Mouse (Mus musculus) lung, postnatal 0 days (tissue): Measurements from ENCODE around the gene Ankrd6. TPM values are rescaled to one million over a fixed set of nuclear protein-coding genes. Genes with fewer than 3 reads are reported as not detected.

Experiments
- ATAC-seq: fragments of 200-750 bp; cut with Nextera tagmentation; 2 replicates; pipeline ENCODE4 v1.8.0; 2017; ENCODE audit warnings: moderate library complexity
- DNase-seq: peaks from one replicate; pipeline ENCODE4 v3.0.0-alpha.2; 2016; ENCODE audit warnings: low spot score
- H3K27ac ChIP-seq: fragments of 300-500 bp; sonication (generic); 2 replicates; pipeline ENCODE4 v1.5.1; 2014; ENCODE audit warnings: antibody characterized with exemption, mild to moderate bottlenecking, low read length, mixed read lengths
- H3K27me3 ChIP-seq: fragments of 300-500 bp; sonication (generic); replicated peaks from 2 replicates; pipeline ENCODE4 v1.6.1; 2014; ENCODE audit warnings: low read length, mixed read lengths; ENCODE audit not compliant: insufficient read depth
- H3K36me3 ChIP-seq: fragments of 300-500 bp; sonication (generic); 2 replicates; pipeline ENCODE4 v1.6.1; 2014; ENCODE audit warnings: low read length, mixed read lengths; ENCODE audit not compliant: insufficient read depth
- H3K4me1 ChIP-seq: fragments of 300-500 bp; sonication (generic); 2 replicates; pipeline ENCODE4 v1.6.1; 2014; ENCODE audit warnings: antibody characterized with exemption, low read depth, low read length, mixed read lengths; ENCODE audit not compliant: insufficient read depth
- H3K4me2 ChIP-seq: fragments of 300-500 bp; sonication (generic); replicated peaks from 2 replicates; pipeline ENCODE4 v1.6.1; 2014; ENCODE audit warnings: low read depth, mild to moderate bottlenecking, low read length, moderate library complexity, mixed read lengths
- H3K4me3 ChIP-seq: fragments of 300-500 bp; sonication (generic); 2 replicates; pipeline ENCODE4 v1.5.1; 2014; ENCODE audit warnings: low read depth, low read length
- H3K9ac ChIP-seq: fragments of 300-500 bp; sonication (generic); replicated peaks from 2 replicates; pipeline ENCODE4 v1.6.1; 2014; ENCODE audit warnings: low read depth, mild to moderate bottlenecking
- H3K9me3 ChIP-seq: fragments of 300-500 bp; sonication (generic); 2 replicates; pipeline ENCODE4 v1.6.1; 2016; ENCODE audit warnings: low read length, mixed read lengths
- CTCF ChIP-seq: IDR thresholded peaks from 2 replicates; pipeline ENCODE4 v1.5.1; 2016; ENCODE audit warnings: antibody characterized with exemption, mild to moderate bottlenecking
- EP300 ChIP-seq: IDR thresholded peaks from 2 replicates; pipeline ENCODE4 v1.6.1; 2016; ENCODE audit warnings: antibody characterized with exemption, mild to moderate bottlenecking, control low read depth
- WGBS: fragments of 180-500 bp; shearing (Covaris S2); extraction: QIAGEN DNeasy Blood & Tissue Kit; methylation state at CpG from one replicate; pipeline ENCODE4 v1.1.7; 2014; 5-methylcytosine and 5-hydroxymethylcytosine counted together
- polyA plus RNA-seq: library from polyadenylated mRNA; unstranded; fragments of >200 nt; fragmentation: Nextera tagmentation; extraction: Ambion mirVana; gene quantifications from 2 replicates; pipeline ENCODE4 v1.2.1, GENCODE M21; 2015

Ankrd6 gene
- polyA plus RNA-seq, 1 experiment from 2014 or later, result 1.2 TPM

GRCm38 (mm10) chr4:32770284-32770810 is 180.3 kb downstream of the Ankrd6 start:
- 98% methylated on average over 7 of the region's 7 CpGs for WGBS

GRCm38 (mm10) chr4:32768046-32768445 is 182.6 kb downstream of the Ankrd6 start:
- ATAC-seq, result no peak
- Histone ChIP-seq H3K4me1 (no peaks in the 10 kb centered on the region), H3K36me3 (peaks cover 11% of the 10 kb centered on the region)

More at GRCm38 (mm10) chr4:32770284-32770810, 180.3 kb downstream of the Ankrd6 start:
- Histone ChIP-seq H3K27me3 (no peaks in the 10 kb centered on the region), H3K27ac (no peak overlapping the region), H3K36me3 (peaks cover 16% of the 10 kb centered on the region), H3K4me3 (no peak overlapping the region), H3K9me3 (no peaks in the 10 kb centered on the region), H3K4me2 (no peak overlapping the region), H3K9ac (no peak overlapping the region), H3K4me1 (no peaks in the 10 kb centered on the region)
- no peak for ATAC-seq
- peak; percentile 47 for TF ChIP-seq CTCF
- TF ChIP-seq EP300, result no peak
- DNase-seq, result no peak

GRCm38 (mm10) chr4:32767471-32767870 is 183.2 kb downstream of the Ankrd6 start:
- H3K27ac ChIP-seq, result no peak overlapping the region
- ATAC-seq (no peak), DNase-seq (no peak)
- H3K4me2 ChIP-seq, result no peak overlapping the region
- no peaks in the 10 kb centered on the region for H3K9me3 ChIP-seq
- no peak overlapping the region for H3K4me3 ChIP-seq
- no peaks in the 10 kb centered on the region for H3K4me1 ChIP-seq
- peaks cover 9% of the 10 kb centered on the region; the same call in 1 of the 2 replicates for H3K36me3 ChIP-seq
- H3K9ac ChIP-seq, result no peak overlapping the region
- TF ChIP-seq EP300 (no peak), CTCF (no peak)
- WGBS, result 76% methylated on average over 7 of the region's 7 CpGs
- no peaks in the 10 kb centered on the region for H3K27me3 ChIP-seq

More at GRCm38 (mm10) chr4:32768046-32768445, 182.6 kb downstream of the Ankrd6 start:
- H3K27me3 ChIP-seq, result no peaks in the 10 kb centered on the region
- H3K4me2 ChIP-seq, result no peak overlapping the region
- no peak overlapping the region for H3K4me3 ChIP-seq
- H3K27ac ChIP-seq, result no peak overlapping the region
- DNase-seq, result no peak
- TF ChIP-seq CTCF (no peak), EP300 (no peak)
- WGBS, result 85% methylated on average over 10 of the region's 10 CpGs
- no peaks in the 10 kb centered on the region for H3K9me3 ChIP-seq
- H3K9ac ChIP-seq, result no peak overlapping the region

GRCm38 (mm10) chr4:32757430-32757829 is 193.2 kb downstream of the Ankrd6 start:
- no peak for TF ChIP-seq CTCF
- TF ChIP-seq EP300, result no peak
- no peaks in the 10 kb centered on the region for H3K4me1 ChIP-seq
- H3K4me3 ChIP-seq, result no peak overlapping the region
- H3K27ac ChIP-seq, result no peak overlapping the region
- WGBS, result 89% methylated on average over 2 of the region's 2 CpGs
- ATAC-seq (no peak), DNase-seq (no peak)
- no peaks in the 10 kb centered on the region for H3K9me3 ChIP-seq
- no peaks in the 10 kb centered on the region for H3K27me3 ChIP-seq
- no peak overlapping the region for H3K4me2 ChIP-seq
- H3K36me3 ChIP-seq, result no peaks in the 10 kb centered on the region; the same call in 1 of the 2 replicates
- H3K9ac ChIP-seq, result no peak overlapping the region

Other genes starting within 250 kb of the Ankrd6 start
- 92.5 and 95.1 TPM in 2 replicates for gene Lyrm2, start 150.6 kb downstream of the Ankrd6 start, polyA plus RNA-seq
- 5.6 and 7.8 TPM in 2 replicates for gene Rragd, start 32.2 kb upstream of the Ankrd6 start, polyA plus RNA-seq
- 36.4 and 36.8 TPM in 2 replicates for gene Ube2j1, start 80.6 kb upstream of the Ankrd6 start, polyA plus RNA-seq
- 0.14 and 0.27 TPM in 2 replicates for gene Gabrr2, start 112.2 kb upstream of the Ankrd6 start, polyA plus RNA-seq
- 0.06 TPM in 1 of 2 replicates, not detected in the other for gene Gabrr1, start 181.7 kb upstream of the Ankrd6 start, polyA plus RNA-seq
- gene Pm20d2, start 238.9 kb upstream of the Ankrd6 start, polyA plus RNA-seq, result 0.70 and 0.86 TPM in 2 replicates